Mouse (Mus musculus) midbrain, embryonic 10.5 days (tissue): ENCODE measurements around the gene Gm8005. TPM values are rescaled to one million over a fixed set of nuclear protein-coding genes. Genes with fewer than 3 reads are reported as not detected.
"Not testable (repeated sequence)": the region's sequence is repeated elsewhere in the genome, so short reads cannot be mapped to it uniquely, and the experiment has no call there.

Source experiments
- DNase-seq: peaks from one replicate; pipeline ENCODE4 v3.0.0-alpha.2; 2017; ENCODE audit warnings: low spot score
- H3K27ac ChIP-seq: fragments of 300-500 bp; sonication (generic); replicated peaks from 2 replicates; pipeline ENCODE4 v1.5.1; 2016; ENCODE audit warnings: mild to moderate bottlenecking
- H3K27me3 ChIP-seq: fragments of 300-500 bp; sonication (generic); 2 replicates; pipeline ENCODE4 v1.6.1; 2016; ENCODE audit warnings: low read depth, mild to moderate bottlenecking; ENCODE audit not compliant: poor library complexity, severe bottlenecking
- H3K36me3 ChIP-seq: fragments of 300-500 bp; sonication (generic); 2 replicates; pipeline ENCODE4 v1.6.1; 2016; ENCODE audit warnings: mild to moderate bottlenecking, moderate library complexity
- H3K4me1 ChIP-seq: fragments of 300-500 bp; sonication (generic); 2 replicates; pipeline ENCODE4 v1.6.1; 2016
- H3K4me3 ChIP-seq: fragments of 300-500 bp; sonication (generic); 2 replicates; pipeline ENCODE4 v1.5.1; 2016; ENCODE audit warnings: mild to moderate bottlenecking, moderate library complexity
- H3K9me3 ChIP-seq: fragments of 300-500 bp; sonication (generic); replicated peaks from 2 replicates; pipeline ENCODE4 v1.6.1; 2016; ENCODE audit warnings: mild to moderate bottlenecking
- WGBS: fragments of 180-500 bp; shearing (Covaris S2); methylation state at CpG from one replicate; pipeline ENCODE4 v1.1.7; 2016; 5-methylcytosine and 5-hydroxymethylcytosine counted together
- polyA plus RNA-seq: library from polyadenylated mRNA; unstranded; fragments of >200 nt; fragmentation: Nextera tagmentation; extraction: Ambion mirVana; gene quantifications from 2 replicates; pipeline ENCODE4 v1.2.1, GENCODE M21; 2016

Gm8005 gene
- polyA plus RNA-seq = not detected in 2 replicates

DNA sequence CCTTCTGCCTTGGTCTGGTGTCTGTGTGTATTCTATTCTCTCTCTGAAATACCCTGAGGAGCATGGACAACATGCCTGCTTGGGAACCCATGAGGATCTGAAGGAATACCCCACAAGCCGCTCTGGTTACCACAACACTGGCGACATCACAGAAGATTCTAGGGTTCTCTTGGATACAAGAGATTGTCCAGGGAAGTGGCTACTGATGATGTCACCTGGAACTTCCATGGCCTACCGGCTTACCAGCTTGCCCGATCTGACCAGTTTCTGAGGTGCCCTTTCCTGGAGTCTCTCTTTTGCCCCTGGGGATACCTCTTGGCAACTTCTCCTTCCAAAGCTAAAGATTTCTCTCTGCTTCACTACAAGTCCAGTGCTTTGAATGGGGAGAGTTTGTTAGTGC is at the start of gene Gm8005:
TSS of gene Gm8005 (minus strand) at position 101 of the 400 bp plus-strand sequence.
- not testable (repeated sequence) for H3K27ac ChIP-seq, H3K9me3 ChIP-seq, H3K4me1 ChIP-seq, DNase-seq, H3K27me3 ChIP-seq, H3K36me3 ChIP-seq, H3K4me3 ChIP-seq
- 96% methylated on average over 2 of the region's 4 CpGs for WGBS

DNA sequence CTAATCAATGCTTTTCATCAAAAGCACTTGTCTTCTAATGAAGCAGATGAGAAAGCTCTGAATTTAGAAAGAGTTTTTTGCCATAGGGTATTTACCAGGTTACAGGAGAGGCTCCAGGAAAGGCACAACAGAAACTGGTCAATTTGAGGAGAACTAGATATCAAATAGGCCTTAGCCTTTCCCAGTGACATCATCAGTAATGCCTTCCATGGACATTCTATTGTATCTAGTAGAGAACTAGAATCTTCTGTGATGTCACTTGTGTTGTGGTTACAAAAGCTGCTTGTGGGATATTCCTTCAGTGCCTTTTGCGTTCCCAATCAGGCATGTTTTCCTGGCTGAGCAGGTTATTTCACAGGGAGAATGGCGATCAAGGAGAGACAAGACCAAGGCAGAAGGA is 24.1 kb upstream of the Gm8005 start, which contains the start of gene Gm8011:
TSS of gene Gm8011 (plus strand) at position 301 of the 400 bp plus-strand sequence.
- DNase-seq, H3K4me3 ChIP-seq, H3K27me3 ChIP-seq, H3K9me3 ChIP-seq, H3K4me1 ChIP-seq, H3K27ac ChIP-seq, H3K36me3 ChIP-seq: not testable (repeated sequence)
- 63% methylated on average over 2 of the region's 2 CpGs for WGBS

Other genes with a start within 250 kb of the Gm8005 start
- not detected in 2 replicates for gene Gm3573, start 248.9 kb downstream of the Gm8005 start, polyA plus RNA-seq
- gene Gm17026, start 179.6 kb downstream of the Gm8005 start, polyA plus RNA-seq = not detected in 2 replicates
- gene Gm9611, start 142.3 kb downstream of the Gm8005 start, polyA plus RNA-seq = not detected in 2 replicates
- not detected in 2 replicates for gene Gm7995, start 129.5 kb downstream of the Gm8005 start, polyA plus RNA-seq
- not detected in 2 replicates for gene Gm8011, start 24.2 kb upstream of the Gm8005 start, polyA plus RNA-seq
- gene Gm8020, start 62.7 kb upstream of the Gm8005 start, polyA plus RNA-seq = not detected in 2 replicates
- gene Gm8024, start 84.6 kb upstream of the Gm8005 start, polyA plus RNA-seq = not detected in 2 replicates
- not detected in 2 replicates for gene Gm17124, start 160.2 kb upstream of the Gm8005 start, polyA plus RNA-seq
- not detected in 2 replicates for gene Gm3633, start 202.2 kb upstream of the Gm8005 start, polyA plus RNA-seq
- not detected in 2 replicates for gene Gm10378, start 216.3 kb upstream of the Gm8005 start, polyA plus RNA-seq